Mouse (Mus musculus) skeletal muscle tissue, adult 2 months (tissue): ENCODE data around the gene Nrxn2.

Experiments
- DNase-seq: peaks from one replicate; pipeline ENCODE4 v3.0.0-alpha.2; 2012; ENCODE audit warnings: low read depth, low spot score

Gene Nrxn2

DNA sequence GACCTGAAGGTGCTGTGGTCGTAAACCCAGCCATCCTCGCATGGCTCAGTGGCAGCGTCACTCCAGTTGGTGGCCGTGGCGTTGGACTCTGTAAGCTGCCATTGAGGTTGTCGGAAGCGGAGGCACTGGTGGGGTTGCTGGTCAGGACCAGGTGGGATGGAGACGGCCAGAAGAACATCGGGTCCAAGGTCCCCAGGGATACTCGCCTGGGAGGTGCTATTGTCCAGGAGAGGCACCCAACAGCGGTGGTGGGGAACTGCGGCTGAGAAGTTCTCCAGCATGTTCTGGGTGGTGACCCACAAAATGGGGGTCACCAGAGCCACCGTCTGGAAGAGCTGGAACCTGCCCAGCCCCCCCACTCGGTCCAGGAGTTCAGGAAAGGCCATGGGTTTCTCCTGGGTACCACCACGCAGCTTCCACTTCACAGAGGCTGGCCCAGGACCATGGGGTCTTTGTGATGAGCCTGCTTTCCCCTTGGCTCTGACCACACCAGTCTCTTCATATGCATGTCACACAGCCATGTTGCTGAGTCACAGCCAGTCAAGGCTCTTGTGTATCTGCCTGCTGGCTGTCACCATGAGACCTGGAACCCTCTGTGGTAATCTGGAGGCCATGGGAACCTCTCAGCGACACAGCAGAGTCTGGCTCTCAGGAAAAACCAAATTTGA, 124.0 kb downstream of the Nrxn2 start, which contains the start of gene Slc22a12:
Slc22a12 (minus strand) TSS at position 666 of the 668 bp plus-strand sequence.
- DNase-seq, result no peak

- no peak for DNase-seq
These were observed 124.5 kb downstream of the Nrxn2 start for GRCm38 (mm10) chr19:6543035-6543383.

DNA sequence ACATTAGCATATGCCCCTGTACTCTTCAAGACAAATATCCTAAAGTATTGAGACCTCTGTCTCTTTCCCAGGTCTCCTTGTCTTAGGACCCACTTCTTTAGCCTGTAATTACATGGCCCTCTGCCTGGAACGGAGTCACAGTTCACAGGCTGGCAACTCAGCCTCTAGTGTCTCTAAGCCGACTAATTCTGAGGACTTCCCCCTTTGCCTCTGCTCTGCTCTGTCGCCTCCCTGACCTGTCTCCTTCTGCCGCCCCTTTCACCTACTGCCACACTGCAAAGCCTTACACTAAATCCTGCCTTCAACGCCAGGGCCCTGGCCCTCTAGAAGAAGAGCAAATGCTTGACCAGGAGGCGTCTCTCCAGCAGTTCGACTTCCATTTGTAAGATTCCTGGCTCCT, 125.0 kb downstream of the Nrxn2 start:
- DNase-seq, result no peak

DNA sequence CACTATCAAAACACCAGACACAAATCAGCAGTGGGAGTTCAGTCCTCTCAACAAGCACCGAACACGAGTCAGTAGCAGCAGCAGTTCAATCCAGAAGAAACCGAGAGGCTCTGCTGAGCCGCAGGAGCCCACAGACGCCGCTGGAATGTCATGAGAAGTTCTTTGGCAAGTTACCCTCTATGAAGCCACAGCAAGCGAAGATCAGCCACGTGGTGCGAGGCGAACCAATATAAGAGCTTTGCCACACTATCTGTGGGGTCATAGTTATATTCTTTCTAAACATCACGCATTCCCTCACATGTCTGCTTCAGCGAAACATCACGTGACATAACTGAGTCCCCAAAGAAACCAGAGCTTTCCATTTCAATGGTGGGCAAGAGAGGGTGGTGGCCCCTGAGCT, 126.2 kb downstream of the Nrxn2 start:
- no peak for DNase-seq

DNA sequence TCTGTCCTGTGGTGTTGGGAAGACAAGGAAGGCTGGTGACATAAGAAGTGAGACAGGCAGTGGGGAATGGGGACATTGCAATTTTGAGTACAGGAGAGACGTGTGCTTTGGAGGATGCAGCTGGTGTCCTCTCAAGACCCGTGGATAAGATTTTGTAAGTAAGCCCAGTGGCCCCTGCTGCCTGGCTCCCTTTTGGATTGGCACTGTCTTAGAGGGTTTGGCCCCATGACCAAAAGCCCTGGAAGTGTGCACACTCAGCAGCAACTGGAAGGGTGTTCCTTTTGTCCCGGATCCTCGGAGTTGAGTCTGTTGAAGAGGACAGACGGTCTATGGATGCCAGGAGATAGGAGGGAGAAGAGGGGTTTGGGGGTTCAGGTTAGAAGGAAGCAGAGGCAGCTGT, 127.0 kb downstream of the Nrxn2 start:
- no peak for DNase-seq

- no peak for DNase-seq
These were observed 127.6 kb downstream of the Nrxn2 start for GRCm38 (mm10) chr19:6546096-6546495.

DNA sequence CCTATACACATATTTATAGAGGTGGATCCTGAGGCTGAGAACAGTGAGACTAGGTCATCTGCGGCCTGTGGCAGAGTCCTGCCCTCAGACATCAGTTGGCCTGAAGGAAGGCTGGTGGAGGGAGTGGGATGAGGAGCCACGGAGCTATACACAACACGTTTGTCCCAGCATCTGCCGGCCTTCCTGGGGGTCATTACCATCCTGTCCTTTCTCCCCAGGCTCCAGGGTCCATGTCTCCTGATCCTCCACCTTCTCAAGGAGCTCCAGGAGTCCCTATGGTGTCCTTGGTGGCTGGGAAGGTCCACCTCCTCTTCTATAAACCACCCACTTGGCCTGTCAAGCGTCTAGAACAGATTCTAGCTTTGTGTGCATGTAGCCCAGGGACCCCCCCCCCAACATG, 129.3 kb downstream of the Nrxn2 start:
- DNase-seq, result no peak

- no peak for DNase-seq
These were observed 130.2 kb downstream of the Nrxn2 start for GRCm38 (mm10) chr19:6548431-6549410.

DNA sequence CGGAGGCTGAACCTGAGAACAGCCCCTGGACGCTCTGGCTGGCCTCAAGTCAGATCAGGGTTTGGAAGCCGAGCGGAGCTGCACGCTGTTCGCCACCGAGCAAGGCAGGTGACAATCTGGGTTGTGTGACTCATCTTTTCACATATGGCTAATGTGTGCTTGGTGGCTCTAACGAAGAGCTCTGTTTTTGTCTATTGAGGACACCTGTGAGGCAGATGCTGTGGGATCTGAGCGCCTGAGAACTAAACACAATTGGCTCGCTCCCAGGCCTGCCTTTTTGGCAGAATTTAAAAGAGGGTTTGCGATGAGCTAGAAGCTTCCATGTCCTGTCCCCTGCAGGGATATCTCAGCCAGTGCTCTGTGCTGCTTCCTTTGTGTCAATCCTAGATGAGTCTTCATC, 131.0 kb downstream of the Nrxn2 start:
- DNase-seq, result no peak

DNA sequence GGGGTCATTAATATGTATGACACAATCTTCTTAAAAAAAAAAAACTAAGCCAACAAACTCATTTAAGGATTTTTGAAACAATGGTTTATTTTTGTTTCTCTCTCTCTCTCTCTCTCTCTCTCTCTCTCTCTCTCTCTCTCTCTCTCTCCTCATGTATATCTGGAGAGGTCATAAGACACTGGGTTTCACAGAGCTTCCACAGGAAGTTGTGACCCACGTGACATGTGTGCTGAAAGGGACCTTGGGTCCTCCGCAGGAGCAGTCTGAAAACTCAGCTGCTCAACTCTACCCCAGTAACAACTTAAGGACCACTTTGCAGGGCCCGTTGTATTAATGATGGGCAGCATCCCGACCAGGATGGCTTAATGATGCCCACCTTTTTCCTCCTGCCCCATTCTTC, 132.7 kb downstream of the Nrxn2 start:
- DNase-seq, result no peak

GRCm38 (mm10) chr19:6552302-6553028, 133.9 kb downstream of the Nrxn2 start:
- DNase-seq, result peak; percentile 40

DNA sequence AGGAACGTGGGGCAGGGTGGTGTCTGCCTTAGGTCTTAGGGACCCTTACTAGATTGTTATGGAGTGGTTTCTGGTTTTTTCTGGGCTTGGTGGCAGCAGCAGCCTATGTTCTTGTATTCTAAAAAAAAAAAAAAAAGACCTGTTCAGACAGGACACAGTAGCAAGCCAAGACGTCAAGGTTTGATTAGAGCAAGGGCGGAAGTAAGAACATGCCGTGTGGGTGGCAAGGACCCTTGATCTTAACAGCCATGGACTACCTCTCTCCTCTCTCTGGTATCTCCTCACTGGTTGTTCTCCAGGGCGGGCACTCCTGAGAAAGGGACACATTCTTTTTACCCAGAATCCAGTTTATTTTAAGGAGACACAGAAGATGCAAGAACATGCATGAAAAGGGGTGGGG, 134.6 kb downstream of the Nrxn2 start:
- DNase-seq, result no peak

DNA sequence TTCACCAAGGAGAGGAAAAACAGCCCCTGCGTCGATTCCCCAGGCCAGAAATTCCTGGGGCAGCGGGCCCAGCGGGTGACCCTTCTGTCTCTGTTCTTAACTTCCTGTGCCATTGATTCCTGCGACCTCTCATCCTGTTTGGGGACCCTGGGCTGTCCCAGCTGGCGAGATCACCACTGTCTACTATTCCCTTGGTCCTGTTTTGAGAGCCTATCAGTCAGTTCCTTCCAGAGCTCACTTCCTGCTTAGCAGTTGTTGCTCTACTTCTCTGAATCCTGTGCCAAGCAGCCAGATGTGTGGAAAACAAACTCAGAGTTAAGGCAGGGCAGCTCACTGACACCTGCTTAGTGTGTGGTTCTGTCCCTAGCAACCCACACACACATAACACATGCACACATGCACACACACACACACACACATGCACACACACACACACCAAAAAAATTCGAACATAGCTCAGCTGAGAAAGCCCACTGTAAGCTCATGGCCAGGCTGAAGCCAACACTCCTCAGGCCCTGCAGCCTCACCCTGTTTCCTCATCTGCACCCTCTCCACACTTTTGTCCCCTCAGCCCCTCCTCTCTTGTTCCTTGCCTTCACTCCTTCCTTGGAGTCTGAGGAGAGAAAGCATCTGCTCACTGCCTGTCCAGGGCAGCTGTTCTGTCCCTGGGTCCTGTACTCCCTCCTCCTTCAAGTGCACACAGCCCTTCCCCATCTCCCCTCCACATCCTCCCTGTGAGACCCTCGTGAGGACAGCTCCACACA, 135.5 kb downstream of the Nrxn2 start:
- DNase-seq, result no peak

DNA sequence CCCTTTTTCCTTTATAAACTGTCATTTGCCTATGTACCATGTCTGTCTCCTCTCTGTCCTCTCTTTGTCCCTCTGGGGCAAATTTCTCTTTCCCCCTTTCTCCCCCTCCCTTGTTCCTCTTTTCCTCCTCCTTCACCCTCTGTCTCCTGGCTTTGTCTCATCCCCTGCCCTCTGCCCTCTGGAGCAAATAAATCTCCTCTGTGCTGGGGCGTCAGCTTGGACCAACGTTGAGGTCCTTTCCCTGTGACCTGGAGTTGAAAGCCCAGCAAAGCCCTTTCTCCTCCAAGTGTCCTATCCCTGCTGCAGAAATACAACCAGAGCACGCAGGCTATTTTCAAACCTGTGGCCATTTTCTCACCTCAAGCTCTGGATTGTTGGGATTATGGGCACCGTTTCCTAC, 141.0 kb downstream of the Nrxn2 start:
- DNase-seq, result no peak

DNA sequence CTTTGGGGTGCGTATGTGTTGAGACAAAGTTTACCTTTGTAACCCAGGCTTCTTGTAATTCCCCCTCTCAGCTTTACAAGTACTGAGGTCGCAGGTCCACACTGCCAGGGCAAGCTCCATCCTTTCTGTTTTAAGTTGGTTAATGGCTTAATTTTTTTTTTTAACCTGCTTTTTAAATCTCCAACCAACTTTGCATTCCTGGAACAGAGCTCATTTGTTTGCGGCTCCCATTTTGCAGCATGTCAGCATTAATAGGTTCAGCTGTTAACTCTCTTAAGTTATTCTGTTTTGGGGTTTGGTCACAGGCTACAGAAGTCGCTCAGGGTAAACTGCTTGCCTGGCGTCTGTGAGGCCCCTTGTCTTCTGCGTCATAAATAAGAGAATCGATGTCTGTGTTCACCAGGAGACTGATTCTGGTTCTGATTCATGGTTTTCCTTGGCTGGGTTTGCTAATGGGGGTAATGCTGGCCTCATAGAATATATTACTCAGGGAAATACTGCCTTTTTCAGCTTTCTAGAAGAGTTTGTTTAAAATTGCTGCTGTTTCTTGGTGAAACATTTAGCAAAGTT, 141.8 kb downstream of the Nrxn2 start:
- no peak for DNase-seq

- DNase-seq, result no peak
These were observed 146.6 kb downstream of the Nrxn2 start for GRCm38 (mm10) chr19:6565136-6565535.

- DNase-seq, result peak; percentile 23
These were observed 147.9 kb downstream of the Nrxn2 start for GRCm38 (mm10) chr19:6566450-6566849.

GRCm38 (mm10) chr19:6569021-6569420, 150.5 kb downstream of the Nrxn2 start:
- no peak for DNase-seq

DNA sequence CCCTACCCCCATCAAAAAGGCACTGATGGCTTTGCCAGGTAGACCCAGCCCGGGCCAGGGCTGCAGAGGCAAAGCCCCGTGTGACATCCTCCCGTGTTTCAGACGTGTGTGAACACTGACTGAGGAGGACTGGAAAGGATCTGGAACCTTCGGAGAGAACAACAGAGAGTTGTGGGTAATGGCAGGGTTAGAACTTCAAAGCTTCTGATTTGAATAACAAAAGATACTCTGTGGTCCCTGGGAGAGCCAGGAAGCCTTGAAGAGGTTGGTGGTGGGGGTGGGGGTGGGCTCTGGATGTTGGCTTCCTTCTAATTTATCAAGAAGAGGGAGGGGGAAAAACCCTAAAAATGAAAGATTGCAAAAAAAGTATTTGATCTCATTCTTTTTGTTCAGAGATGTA, 151.0 kb downstream of the Nrxn2 start:
- DNase-seq, result no peak

GRCm38 (mm10) chr19:6571476-6571875, 152.9 kb downstream of the Nrxn2 start:
- no peak for DNase-seq

DNA sequence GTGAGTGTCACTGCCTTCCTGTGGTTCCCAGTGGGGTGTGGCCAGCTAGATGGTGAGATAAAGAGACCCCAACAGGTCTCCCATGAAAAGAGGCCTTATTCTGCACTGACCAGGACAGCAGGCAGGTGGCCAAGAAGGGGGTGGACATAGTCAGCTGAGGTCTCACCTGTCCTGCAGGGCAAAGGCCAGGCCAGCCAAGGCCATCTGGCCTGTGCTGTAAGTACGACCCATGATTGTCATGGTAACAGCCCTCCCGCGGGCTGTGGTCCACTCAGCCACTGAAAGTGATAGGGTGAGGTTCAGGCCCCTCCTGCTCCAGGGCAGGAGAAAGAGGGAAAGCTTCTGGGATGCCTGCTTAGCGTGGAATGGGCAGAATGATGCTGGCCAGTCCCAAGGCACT, 153.5 kb downstream of the Nrxn2 start:
- no peak for DNase-seq
